Mouse (Mus musculus) c-Kit-positive CD71-negative TER-119-negative erythroid progenitor cells, embryonic 14.5 days (primary cell): ENCODE results near the gene Macc1.
A peak's percentile ranks its signal among the peaks of the same experiment; 100 is the strongest.

Experiments
- DNase-seq: peaks from one replicate; pipeline ENCODE4 v3.0.0-alpha.2; 2013; ENCODE audit warnings: low read depth

Gene Macc1

DNA sequence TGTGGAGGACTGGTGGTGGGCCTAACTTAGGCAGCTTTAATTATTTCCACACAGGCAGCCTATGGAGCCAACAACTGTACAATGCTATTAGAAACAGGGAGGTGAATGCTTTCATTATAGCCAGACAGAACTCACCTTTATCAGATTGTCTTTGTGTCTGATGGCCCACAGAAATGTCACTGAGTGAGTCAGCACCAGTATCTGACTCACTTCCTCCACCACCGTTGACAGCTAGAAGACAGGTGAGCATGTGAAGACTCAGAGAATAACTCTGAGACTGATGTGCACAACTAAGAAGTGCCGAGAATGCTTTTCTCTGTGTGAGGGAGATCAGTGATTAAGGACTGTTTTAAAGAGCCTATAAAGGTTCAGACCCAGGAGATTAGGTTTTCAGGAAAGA is 73.9 kb downstream of the Macc1 start:
- DNase-seq = no peak

DNA sequence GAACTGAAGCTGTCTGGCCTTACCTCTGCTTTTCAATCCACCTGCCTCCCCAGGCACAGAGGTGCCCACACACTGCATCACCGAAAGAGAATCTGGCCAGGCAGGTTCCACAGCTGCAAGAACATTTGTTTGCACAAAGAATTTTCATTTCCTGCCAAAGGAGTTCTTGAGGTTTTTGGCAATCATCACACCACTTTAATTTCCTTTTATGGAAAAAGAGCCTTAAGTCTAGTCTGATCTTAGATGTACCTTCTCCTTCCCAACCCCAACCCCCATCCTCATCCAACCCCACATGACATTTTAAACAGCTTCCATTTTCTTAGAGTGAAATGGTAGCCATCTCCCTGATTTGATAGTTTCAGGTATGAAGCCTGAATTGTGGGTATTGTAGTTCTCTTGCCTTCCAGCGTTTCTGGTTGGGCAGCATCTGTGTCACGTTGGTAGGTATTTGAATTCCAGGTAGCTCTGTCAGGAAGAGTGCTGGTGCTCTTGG is 76.2 kb downstream of the Macc1 start:
- DNase-seq = no peak

DNA sequence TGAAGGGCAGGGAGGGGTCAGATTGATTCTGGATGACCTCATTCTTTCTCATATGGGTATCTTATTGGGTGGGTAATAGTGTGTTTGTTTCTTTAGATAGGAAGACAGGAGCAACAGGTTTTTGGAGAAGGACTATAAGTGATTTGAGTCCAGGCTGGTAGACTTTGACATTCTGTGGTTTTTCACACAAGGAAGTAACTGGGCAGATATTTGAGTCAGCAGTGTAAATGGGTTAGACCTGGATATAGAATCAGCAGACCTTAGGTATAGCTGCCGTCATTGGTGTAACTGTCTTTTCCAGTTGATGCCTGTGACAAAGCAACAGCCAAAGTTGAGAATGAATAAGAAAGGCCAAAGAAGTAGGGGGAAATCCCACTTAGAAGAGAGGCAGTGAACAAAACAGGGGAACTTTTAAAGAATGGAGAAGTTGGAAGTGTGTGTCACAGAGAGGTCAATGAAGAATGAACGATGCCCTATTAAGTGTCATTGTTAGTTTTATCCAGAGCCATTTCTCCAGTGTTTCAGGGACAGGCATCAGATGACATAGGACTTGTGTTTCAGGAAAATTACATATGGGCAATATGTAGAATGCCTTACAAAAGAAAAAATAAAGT is 84.1 kb downstream of the Macc1 start:
- DNase-seq = no peak

DNA sequence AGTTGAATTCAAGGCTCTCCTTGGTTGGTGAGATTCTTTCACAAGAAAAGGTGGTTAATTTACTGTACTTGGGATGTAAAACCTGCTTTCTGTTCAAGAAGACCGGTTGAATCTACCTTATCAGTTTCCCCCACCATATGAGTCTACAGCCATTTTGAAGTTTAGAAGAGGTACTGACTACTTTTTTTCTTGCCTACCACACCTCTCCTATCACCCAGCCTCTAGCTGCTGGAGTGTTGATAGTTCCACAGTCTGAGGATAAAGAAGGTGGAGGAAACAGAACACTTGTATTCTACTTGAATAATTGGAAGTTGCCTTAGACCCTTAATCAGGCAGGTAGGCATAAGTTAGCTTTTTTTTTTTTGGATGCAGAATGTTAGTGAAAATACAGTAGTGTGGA is 88.2 kb downstream of the Macc1 start:
- no peak for DNase-seq

DNA sequence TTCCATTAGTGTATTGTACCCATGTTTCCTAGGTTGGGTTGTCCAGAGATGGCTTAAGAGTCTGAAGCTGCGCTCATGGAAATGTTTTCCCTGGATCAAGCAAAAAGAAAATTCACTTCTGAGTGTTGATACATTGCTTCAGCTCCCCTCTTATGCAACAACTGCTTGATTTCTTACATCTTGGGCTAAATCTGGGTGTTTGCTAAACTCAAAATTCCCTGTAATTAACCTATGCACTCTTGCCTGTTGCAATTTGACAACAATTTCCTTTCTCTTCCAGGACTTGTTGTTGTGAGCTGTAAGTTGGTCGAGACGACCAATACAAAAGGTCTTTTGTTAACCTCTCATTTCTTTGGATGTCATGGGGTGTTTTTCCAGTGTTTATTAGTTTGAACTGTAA is 88.7 kb downstream of the Macc1 start:
- no peak for DNase-seq

DNA sequence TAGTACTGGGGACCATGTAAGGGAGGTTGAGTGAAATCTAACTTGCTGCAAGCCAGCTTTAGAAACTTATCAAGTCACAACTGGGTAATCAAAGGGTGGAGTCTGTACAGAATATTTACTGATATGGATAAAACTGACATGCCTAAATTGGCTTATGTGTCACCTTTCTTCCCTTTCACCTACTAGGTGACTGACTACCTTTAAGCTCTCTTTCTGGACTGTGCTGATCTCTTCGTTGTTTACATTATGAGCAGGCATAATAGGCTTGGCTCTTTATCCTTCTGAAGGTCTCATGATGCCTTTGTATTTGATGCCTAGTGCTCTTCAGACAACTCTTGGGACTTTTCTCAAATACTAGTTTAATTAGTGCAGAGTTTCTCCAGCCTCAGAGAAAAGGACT is 90.7 kb downstream of the Macc1 start:
- no peak for DNase-seq

DNA sequence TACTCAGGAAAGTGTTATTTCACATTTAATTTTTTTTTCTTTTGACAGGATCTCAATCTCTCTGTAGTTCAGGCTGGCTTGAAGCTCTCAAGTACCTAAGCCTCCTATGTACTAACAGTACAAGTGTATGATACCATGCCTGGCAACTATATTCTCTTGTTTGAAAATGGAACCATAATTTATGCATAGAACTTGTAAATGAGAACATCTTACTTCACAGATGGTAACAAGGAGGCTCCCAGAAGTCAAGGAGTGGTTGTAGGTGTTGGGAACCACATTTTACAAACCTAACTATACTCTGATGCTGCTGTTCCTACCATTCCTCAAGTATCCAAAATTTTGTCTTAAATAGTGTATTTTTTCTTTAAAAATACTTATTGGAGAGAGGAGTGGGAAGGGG is 96.5 kb downstream of the Macc1 start:
- DNase-seq = no peak

DNA sequence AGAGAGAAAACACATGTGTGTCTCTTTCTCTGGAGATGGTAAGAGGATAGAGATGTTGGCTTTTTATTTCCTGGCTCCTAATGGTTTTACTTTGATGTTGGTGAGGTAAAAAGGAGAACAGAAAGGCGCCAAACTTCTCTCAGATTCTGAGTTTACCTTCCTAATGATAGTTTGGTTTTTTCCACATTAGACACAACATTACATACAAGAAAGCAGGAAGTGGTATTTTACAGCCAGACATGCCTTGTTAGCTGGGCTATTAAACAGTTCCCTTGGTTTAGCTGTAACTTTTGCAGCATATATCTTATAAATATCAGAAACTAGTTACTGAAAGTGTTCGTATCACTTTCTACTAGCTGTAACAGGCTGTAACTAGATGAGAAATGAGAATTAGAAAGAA is 96.9 kb downstream of the Macc1 start:
- DNase-seq = no peak

DNA sequence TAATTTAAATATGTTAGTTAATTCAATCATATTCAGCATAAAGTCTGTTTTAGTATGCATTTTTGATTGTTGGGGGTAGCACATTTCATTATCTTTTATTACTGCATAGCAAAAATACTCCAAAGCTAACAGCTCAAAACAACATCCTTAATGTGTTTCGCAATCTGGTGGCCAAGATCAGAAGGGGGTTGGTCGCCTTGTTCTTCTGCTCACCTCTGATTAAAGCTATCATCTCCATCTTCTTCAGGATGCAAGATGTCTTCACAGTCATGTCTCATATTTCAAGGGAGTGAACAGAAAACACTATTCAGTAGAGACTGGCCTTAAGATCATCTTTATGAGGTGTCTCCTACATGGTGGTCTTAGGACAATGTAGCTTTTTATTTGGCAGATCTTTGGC is 97.9 kb downstream of the Macc1 start:
- DNase-seq = no peak

DNA sequence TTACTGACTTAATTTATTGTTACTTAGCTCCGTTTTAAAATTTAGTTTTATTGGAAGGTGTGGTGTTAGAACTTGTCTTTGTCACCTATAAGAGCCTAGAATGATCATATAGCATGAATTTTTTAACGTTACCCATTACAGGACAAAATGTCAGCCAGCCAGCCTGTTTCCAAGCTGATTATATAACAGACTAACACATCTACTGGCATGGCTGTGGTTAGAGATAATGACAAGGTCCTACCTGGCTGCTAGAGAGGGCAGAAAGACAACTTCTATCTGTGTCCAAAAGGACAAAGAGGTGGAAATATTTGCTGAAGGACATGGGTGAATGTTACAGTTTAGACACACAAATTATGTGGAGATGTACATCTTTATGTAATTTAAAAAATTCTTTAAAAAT is 101.8 kb downstream of the Macc1 start:
- DNase-seq = no peak

DNA sequence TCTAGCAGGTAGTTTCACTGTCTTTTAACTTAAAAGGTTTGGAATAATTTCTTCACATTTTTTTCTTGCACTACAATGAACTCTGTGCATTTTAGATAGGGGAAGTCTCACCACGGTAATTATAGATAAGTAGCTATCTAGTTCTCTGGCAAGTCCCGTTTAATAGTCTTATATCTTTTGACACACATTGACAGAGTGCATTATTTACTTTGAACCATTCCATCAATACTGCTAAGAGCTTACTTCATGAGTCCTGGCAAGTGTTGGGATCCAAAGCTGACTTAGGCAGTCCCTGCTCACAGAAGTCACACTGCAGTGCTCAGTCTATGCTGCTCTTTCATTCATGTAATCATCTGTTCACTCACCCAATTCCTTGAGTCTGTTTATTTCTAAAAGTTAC is 111.7 kb downstream of the Macc1 start:
- DNase-seq = no peak

DNA sequence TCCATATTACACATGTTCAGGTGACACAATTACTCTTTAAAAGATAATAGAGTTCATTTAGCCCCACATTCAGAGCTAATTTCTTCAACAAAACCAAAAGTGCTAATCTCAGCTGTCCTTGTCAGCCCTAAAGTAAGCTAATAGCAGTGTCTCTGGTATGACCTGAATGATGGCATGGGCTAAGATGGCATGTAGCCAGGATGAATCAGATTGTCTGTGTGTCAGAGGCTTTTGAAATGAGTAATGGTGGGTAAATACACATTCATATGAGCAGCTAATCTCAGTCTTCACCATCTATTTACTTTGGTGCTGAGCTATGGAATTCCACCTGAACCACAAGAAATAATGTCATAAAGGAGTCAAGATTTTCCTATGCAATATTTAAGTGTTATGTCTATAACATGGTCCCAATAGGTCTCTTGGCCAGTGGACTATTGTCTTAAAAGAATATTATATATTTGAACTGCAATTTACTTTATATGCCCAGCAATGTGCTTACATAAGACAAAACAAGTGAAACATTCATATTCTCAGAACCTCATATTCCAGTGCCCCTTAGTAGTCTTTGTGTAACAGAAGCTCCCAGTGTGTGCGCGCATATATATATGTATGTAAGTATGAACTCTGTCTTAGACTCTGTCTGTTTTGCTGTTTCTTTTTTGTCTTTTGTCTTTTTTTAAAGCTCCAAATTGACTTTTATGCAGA is 112.3 kb downstream of the Macc1 start:
- DNase-seq = no peak

DNA sequence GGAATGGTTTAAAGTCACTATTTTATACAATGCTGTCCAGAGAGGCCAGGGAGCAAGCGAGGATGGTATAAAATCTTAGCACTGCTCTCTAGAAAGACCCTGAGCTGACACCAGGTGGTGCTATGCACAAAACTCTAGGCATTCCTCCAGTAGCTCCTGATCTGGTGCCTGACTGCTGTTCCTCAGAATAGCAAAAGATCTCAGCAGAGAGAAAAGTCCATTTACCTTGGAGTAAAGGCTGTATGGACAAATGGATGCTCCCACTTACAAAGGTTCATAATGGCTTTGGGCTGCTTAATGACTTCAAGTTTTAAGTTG is 112.8 kb downstream of the Macc1 start:
- DNase-seq = peak; percentile 18

DNA sequence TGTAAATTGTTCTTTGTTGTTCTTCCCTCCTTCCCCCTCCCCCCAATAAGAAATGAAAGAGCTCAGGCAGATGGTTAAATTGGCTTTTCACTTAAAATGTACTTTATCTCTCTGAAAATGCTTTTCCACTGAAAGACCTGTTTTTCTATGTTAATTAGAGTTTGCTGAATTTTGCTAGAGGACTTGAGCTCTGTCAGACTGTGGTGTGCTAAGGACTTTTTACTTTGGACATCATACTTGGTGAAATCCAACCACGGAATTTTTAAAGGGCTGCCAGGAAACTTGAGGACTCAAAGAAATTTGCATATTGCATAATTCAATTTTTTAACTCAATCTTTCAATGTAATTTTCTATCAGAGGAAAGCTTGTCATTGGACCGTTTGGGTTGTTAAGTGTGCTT is 126.7 kb downstream of the Macc1 start:
- no peak for DNase-seq

DNA sequence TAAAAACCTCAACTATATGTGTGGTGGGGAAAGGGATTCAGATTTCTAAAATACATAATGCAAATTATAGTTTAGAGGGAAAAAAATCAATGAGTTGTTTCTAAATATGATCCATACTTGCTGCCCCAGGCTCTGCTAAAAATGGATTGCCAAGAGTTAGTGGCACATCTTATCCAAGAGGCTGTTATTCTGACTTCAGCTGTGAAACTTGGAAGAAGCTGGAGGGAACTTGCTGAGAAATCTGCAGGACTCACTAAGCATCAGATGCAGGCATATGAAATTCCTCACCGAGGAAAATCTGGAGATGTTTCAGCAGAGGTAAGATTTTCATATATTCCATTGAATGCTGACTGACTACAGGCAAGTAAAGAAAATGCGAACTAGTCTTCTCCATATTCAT is 136.0 kb downstream of the Macc1 start:
- no peak for DNase-seq

DNA sequence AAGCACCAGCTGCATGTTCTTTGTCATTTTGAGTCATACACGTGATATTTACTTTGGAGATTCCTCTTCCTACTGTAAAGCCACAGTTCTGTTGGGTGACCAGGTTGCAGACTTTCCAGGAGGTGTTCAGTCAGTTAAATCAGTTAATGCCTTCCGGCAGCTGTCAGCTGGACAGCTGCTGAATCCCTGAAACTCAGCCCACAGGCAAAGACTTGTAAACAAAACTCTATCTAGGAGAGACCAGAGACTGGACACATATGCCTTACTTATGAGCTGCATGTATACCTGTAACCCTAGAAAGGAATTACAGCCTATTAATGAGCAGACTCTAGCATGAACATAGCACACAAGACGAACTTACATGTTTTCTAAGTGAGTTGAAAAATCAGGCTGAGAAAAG is 137.2 kb downstream of the Macc1 start:
- DNase-seq = no peak

DNA sequence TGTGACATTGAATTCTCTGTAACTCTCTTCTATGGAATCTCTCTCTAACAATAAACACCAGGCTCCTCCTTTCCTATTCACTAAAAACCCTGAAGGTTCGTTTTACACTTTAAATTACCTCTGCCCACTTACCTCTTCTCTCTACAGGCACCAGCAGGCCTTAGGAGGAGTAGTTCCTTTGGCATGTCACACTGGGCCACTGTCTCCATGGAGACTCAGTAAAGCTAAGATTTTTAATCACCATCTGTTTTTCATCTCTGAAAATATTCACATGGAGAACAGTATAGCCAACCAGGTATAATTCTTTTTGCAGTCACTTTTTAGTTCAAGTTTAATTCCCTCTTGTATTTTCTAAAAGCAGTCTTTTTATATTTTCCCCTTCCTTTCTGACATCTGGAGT is 140.0 kb downstream of the Macc1 start:
- DNase-seq = no peak

DNA sequence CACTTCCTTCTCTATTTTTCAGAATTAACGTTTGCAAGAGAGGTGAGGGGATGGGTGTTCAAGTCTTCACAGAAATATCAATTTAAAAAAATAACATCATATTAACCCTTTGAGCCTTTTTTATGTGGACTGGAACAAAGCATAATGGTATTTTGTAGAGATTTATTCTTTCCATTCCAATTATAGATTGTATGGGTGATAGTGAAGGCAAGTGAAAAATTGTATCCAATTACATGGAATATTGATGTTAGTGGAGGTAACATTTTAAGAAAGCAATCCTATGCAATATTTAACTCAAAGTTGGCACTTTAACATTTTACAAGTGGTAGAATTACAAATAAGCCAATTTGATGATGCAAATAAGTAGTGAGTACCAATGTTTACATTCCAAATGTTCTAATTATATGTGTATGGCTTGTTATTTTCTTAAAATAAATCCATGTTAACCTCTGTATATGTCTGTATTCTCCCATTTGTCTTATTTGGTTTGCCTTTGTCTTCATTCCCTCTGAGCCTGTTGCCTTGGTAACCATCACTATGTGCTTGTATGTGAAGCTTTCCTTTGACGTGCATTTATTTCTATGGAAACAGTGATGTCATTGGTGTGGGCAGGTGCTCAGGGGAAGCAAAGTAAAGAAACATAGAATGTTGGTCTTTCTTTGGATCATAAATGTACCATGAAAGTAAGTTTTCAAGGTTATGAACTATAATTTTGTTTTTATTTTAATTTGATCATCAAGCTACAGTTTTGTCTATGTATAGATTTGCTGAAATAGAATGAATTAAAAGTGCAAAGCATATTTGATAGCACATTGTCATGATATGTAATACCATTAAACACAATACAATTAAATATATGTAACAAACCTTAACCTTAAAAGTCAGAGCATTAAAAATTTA is 150.2 kb downstream of the Macc1 start:
- DNase-seq = no peak

DNA sequence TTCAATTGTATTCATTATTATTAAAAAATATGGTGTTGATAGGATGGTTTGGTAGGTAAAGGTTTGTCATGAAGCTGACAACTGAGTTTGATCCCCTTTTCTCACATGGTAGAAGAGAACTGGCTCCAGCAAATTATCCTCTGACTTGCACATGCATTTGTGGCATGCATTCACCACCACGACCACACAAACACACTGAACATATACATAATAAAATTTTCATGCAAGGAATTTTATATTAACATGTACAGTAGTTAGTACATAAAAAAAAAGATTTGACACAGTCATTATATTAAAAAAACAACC is 150.8 kb downstream of the Macc1 start:
- DNase-seq = no peak

DNA sequence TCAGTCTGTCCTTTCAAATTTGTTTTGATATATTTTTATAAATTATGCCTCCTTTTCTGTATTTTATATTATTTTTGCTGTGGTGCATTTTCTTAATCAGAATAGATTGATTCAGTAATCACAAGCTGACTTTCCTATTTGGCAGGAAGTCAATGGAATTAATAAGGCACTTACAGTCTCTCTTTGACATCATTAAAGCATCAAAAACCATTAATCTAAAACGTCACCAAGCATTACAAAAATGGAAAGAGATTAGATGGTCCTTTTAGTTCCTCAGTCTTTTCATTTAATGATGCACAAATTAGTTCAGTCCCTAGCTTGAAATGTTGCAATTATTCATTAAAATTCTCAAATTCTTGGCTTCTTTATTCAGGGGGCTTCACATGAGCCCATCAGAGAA is 153.6 kb downstream of the Macc1 start:
- no peak for DNase-seq

DNA sequence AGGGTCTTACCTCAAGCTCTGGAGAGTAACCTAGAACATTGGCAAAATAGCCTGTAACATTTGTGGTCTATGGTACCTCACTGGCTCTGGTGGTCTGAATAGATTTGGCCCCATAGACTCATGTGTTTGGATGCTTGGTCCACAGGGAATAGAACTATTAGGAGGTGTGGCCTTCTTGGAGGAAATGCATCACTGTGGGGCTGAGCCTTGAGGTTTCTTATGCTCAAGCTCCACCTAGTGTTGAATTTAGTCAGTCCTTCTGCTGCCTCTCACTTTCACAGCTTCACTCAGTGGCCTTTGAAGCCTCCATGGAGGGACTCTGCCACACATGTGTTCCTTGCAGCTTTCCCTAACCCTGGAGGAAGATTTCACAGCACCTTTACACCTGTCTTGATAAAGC is 156.2 kb downstream of the Macc1 start:
- DNase-seq = no peak

DNA sequence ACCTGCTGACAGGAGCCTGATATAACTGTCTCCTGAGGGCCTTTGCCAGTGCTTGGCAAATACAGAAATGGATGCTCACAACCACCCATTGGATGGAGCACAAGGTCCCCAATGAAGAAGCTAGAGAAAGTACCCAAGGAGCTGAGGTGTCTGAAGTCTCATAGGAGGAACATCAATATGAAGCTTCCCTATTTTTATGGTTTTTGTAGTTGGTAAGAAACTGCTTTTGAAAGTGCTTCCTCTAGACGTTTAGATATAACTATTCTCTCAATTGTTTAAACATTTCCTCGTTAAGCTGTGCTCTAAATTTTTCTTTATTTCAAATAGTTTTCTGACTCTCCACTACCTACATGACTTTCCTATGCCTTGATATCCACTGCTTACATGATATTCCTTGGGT is 169.2 kb downstream of the Macc1 start:
- no peak for DNase-seq

DNA sequence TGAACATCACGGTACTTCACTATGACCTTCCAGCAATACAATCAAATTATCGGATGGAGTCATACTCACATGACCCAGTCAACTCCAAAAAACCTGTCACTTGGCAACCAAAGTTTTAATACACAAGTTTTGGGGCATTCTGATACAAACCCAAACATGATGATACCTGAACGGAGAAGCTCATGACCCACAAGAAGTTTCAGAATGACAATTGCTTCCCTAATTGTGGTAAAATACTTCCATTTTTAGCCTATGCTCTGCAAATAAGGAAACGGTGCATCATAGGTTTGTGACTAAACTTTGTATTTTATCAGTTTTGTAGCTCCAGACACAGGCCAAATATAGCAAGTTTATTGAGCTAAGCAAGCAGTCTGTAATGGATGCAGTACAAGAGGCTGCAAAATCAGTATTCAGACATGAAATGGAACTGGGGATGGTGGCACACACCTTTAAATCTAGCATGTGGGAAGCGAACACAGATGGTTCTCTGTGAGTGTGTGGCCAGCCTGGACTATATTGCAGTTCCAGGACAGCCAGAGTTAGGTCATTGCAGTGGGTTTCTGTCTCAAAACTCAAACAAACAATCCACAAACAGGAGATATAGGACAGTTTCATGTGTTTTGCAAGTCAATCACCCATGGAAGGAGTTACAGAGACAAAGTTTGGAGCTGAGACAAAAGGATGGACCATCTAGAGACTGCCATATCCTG is 170.0 kb downstream of the Macc1 start:
- peak; percentile 6 for DNase-seq
